Mouse (Mus musculus) brain, embryonic 18.5 days (tissue): ENCODE data around the gene Nrip1.
A peak's percentile ranks its signal among the peaks of the same experiment; 100 is the strongest.
"Not testable (repeated sequence)": the region's sequence is repeated elsewhere in the genome, so short reads cannot be mapped to it uniquely, and the experiment has no call there.

Source experiments
- DNase-seq: peaks from one replicate; pipeline ENCODE4 v3.0.0-alpha.2; 2012; ENCODE audit warnings: low read depth, low spot score

Nrip1 gene

GRCm38 (mm10) chr16:76373671-76374091, at the start of gene Nrip1:
Nrip1 (minus strand) TSS chr16:76373827.
- no peak for DNase-seq

GRCm38 (mm10) chr16:76422531-76422930, 48.9 kb upstream of the Nrip1 start:
- DNase-seq: no peak

GRCm38 (mm10) chr16:76419849-76420248, 46.2 kb upstream of the Nrip1 start:
- no peak for DNase-seq

GRCm38 (mm10) chr16:76416477-76416876, 42.9 kb upstream of the Nrip1 start:
- no peak for DNase-seq

GRCm38 (mm10) chr16:76416060-76416438, 42.4 kb upstream of the Nrip1 start:
- no peak for DNase-seq

GRCm38 (mm10) chr16:76415407-76416059, 41.9 kb upstream of the Nrip1 start:
- DNase-seq: no peak

- DNase-seq: no peak
Observed at GRCm38 (mm10) chr16:76414528-76414927, 40.9 kb upstream of the Nrip1 start.

- no peak for DNase-seq
Observed at GRCm38 (mm10) chr16:76413581-76413980, 40.0 kb upstream of the Nrip1 start.

GRCm38 (mm10) chr16:76409355-76409722, 35.7 kb upstream of the Nrip1 start:
- DNase-seq: no peak

- no peak for DNase-seq
Observed at GRCm38 (mm10) chr16:76408696-76409354, 35.2 kb upstream of the Nrip1 start.

- no peak for DNase-seq
Observed at GRCm38 (mm10) chr16:76408241-76408640, 34.6 kb upstream of the Nrip1 start.

GRCm38 (mm10) chr16:76407321-76407920, 33.8 kb upstream of the Nrip1 start:
- no peak for DNase-seq

- no peak for DNase-seq
Observed at GRCm38 (mm10) chr16:76406897-76407296, 33.3 kb upstream of the Nrip1 start.

- no peak for DNase-seq
Observed at GRCm38 (mm10) chr16:76406319-76406718, 32.7 kb upstream of the Nrip1 start.

GRCm38 (mm10) chr16:76403305-76403704, 29.7 kb upstream of the Nrip1 start:
- DNase-seq: not testable (repeated sequence)

- no peak for DNase-seq
Observed at GRCm38 (mm10) chr16:76396512-76396911, 22.9 kb upstream of the Nrip1 start.

GRCm38 (mm10) chr16:76393267-76393666, 19.6 kb upstream of the Nrip1 start:
- DNase-seq: no peak

GRCm38 (mm10) chr16:76386496-76386895, 12.9 kb upstream of the Nrip1 start:
- DNase-seq: no peak

- no peak for DNase-seq
Observed at GRCm38 (mm10) chr16:76386071-76386470, 12.4 kb upstream of the Nrip1 start.

GRCm38 (mm10) chr16:76377211-76377610, 3.6 kb upstream of the Nrip1 start:
- no peak for DNase-seq

GRCm38 (mm10) chr16:76376661-76377060, 3.0 kb upstream of the Nrip1 start:
- DNase-seq: no peak

- DNase-seq: peak; percentile 67
Observed at GRCm38 (mm10) chr16:76372941-76373561, 576 bp downstream of the Nrip1 start.
